Mouse (Mus musculus) myocyte (in vitro differentiated cells): ENCODE results near the gene Ldb3.

ENCODE experiments used
- MAX ChIP-seq: IDR thresholded peaks from one replicate; pipeline ENCODE4 v1.6.1; 2011; ENCODE audit warnings: low read depth, mild to moderate bottlenecking, control low read depth
- POLR2AphosphoS2 ChIP-seq: IDR thresholded peaks from one replicate; pipeline ENCODE4 v1.6.1; 2011; ENCODE audit warnings: low read depth, control low read depth; ENCODE audit not compliant: insufficient read length

DNA sequence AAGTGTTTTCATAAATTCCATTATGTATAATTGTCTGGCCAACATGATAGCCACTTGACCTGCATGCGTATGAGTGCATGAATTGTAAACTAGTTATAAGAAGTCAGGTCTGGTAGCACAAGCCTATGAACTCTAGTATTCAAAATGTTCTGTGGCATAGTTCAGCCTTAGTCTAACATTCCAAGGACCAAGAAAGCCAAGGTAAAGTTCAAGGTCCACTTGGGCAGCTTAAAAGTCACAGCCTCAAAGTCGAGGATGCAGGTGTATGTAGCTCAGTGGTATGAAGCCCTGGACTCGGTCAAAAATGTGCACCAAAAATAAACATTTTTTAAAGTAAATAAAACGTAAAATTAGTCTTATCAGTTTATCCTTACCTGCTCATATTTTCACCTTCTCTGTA, 75.9 kb downstream of the Ldb3 start:
- TF ChIP-seq MAX (no peak), POLR2AphosphoS2 (no peak)
